In genomic region chr7:73031407-73031806, GRCm38 (mm10) we compare ENCODE assay signal across 25 mouse cellular contexts.
"Had no signal": no experiment of that assay in that cellular context is flagged by ENCODE, and none has a peak within 500 bp of the region (broad histone marks: within the 10 kb centered on the region; RNA-seq: fewer than 3 reads in every experiment).

No protein-coding gene starts in this region.

- H3K4me1 ChIP-seq: heart, embryonic 15.5 days; liver, embryonic 13.5 days; liver, embryonic 15.5 days had no signal

- H3K27ac ChIP-seq: heart, adult 2 months; heart, embryonic 13.5 days; heart, embryonic 15.5 days; intestine, embryonic 15.5 days; left cerebral cortex, adult 2 months; limb, embryonic 10.5 days; limb, embryonic 12.5 days; liver, embryonic 13.5 days; liver, embryonic 15.5 days had no signal

- H3K4me2 ChIP-seq: heart, embryonic 11.5 days; heart, embryonic 13.5 days; heart, embryonic 15.5 days; hindbrain, embryonic 14.5 days; limb, embryonic 12.5 days; liver, embryonic 11.5 days; liver, embryonic 13.5 days; liver, embryonic 15.5 days had no signal

- H3K36me3 ChIP-seq: heart, embryonic 13.5 days; heart, embryonic 15.5 days; hindbrain, embryonic 10.5 days; hindbrain, embryonic 12.5 days; intestine, embryonic 15.5 days; limb, embryonic 10.5 days; limb, embryonic 12.5 days; liver, embryonic 13.5 days; liver, embryonic 15.5 days had no signal

- H3K9me3 ChIP-seq: heart, embryonic 13.5 days; heart, embryonic 15.5 days; hindbrain, embryonic 10.5 days; hindbrain, embryonic 12.5 days; intestine, embryonic 15.5 days; limb, embryonic 10.5 days; limb, embryonic 12.5 days; liver, embryonic 15.5 days had no signal

- H3K9ac ChIP-seq: heart, embryonic 13.5 days; heart, embryonic 15.5 days; hindbrain, embryonic 12.5 days; hindbrain, embryonic 14.5 days; intestine, embryonic 15.5 days; limb, embryonic 12.5 days; liver, embryonic 13.5 days; liver, embryonic 15.5 days; liver, postnatal 0 days had no signal

- DNase-seq: gastrocnemius, adult 2 months; gastrocnemius, postnatal 10 days; gastrocnemius, postnatal 25 days; heart, adult 2 months; heart, postnatal 4 days; kidney, adult 8-10 months; kidney, postnatal 25 days; liver; liver, embryonic 13.5 days; liver, postnatal 0 days had no signal

- H3K4me3 ChIP-seq: heart, adult 2 months; heart, embryonic 13.5 days; heart, embryonic 15.5 days; hindbrain, embryonic 10.5 days; hindbrain, embryonic 12.5 days; intestine, embryonic 15.5 days; left cerebral cortex, adult 2 months; limb, embryonic 10.5 days; limb, embryonic 12.5 days; liver, embryonic 13.5 days; liver, embryonic 15.5 days had no signal

- ATAC-seq: hindbrain, embryonic 16.5 days; inflammation-experienced regulatory T-cells, adult 6 months; intestine, embryonic 15.5 days; intestine, postnatal 0 days; liver, postnatal 0 days had no signal

- H3K27me3 ChIP-seq: heart, embryonic 15.5 days; hindbrain, embryonic 12.5 days; intestine, embryonic 15.5 days; limb, embryonic 12.5 days; liver, embryonic 13.5 days; liver, embryonic 15.5 days had no signal
